Mouse (Mus musculus) megakaryocyte, embryonic 14.5 days (primary cell): ENCODE measurements around the gene Ccdc181. TPM values are rescaled to one million over a fixed set of nuclear protein-coding genes. Genes with fewer than 3 reads are reported as not detected.
A peak's percentile ranks its signal among the peaks of the same experiment; 100 is the strongest.

Source experiments
- H3K27me3 ChIP-seq: replicated peaks from 2 replicates; pipeline ENCODE3; 2012; ENCODE audit warnings: inconsistent platforms
- H3K36me3 ChIP-seq: replicated peaks from 2 replicates; pipeline ENCODE3; 2012; ENCODE audit warnings: low read length, inconsistent platforms, mixed read lengths
- H3K4me1 ChIP-seq: 2 replicates; pipeline ENCODE4 v1.6.1; 2012; ENCODE audit warnings: inconsistent platforms
- H3K4me3 ChIP-seq: replicated peaks from 2 replicates; pipeline ENCODE3; 2012; ENCODE audit warnings: moderate library complexity, mild to moderate bottlenecking, inconsistent platforms
- H3K9me3 ChIP-seq: 2 replicates; pipeline ENCODE4 v1.6.1; 2012; ENCODE audit warnings: inconsistent platforms
- FLI1 ChIP-seq: IDR thresholded peaks from 2 replicates; pipeline ENCODE4 v1.6.1; 2012; ENCODE audit warnings: low read length, inconsistent platforms, mixed read lengths
- GATA1 ChIP-seq: IDR thresholded peaks from 3 replicates; pipeline ENCODE4 v1.6.1; 2012; ENCODE audit warnings: mixed read lengths, low read length, inconsistent platforms, borderline replicate concordance
- polyA plus RNA-seq: library from polyadenylated mRNA; stranded (reverse); fragments of >175 nt; gene quantifications from 2 replicates; pipeline ENCODE4 v1.2.3, GENCODE M21; 2012; ENCODE audit warnings: low replicate concordance; ENCODE audit not compliant: insufficient read depth

The Ccdc181 gene
- polyA plus RNA-seq, 1 experiment: 3.5 TPM

GRCm38 (mm10) chr1:164307922-164308321 lies 32.5 kb downstream of the Ccdc181 start:
- no peaks in the 10 kb centered on the region for H3K9me3 ChIP-seq
- H3K27me3 ChIP-seq: no peaks in the 10 kb centered on the region
- H3K4me1 ChIP-seq: peaks cover 30% of the 10 kb centered on the region
- H3K36me3 ChIP-seq: peaks cover 43% of the 10 kb centered on the region
- TF ChIP-seq GATA1 (no peak), FLI1 (no peak)
- peak overlapping the region; percentile 96 for H3K4me3 ChIP-seq

- Histone ChIP-seq H3K4me3 (no peak overlapping the region), H3K9me3 (no peaks in the 10 kb centered on the region), H3K27me3 (no peaks in the 10 kb centered on the region), H3K4me1 (peaks cover 5% of the 10 kb centered on the region), H3K36me3 (peaks cover 31% of the 10 kb centered on the region)
- TF ChIP-seq FLI1: no peak
- no peak for TF ChIP-seq GATA1
Observed at GRCm38 (mm10) chr1:164314085-164314484, 38.7 kb downstream of the Ccdc181 start.

GRCm38 (mm10) chr1:164315266-164315665 lies 39.9 kb downstream of the Ccdc181 start:
- TF ChIP-seq FLI1 (no peak), GATA1 (no peak)
- Histone ChIP-seq H3K27me3 (no peaks in the 10 kb centered on the region), H3K36me3 (peaks cover 26% of the 10 kb centered on the region)

GRCm38 (mm10) chr1:164316697-164317096 lies 41.3 kb downstream of the Ccdc181 start:
- TF ChIP-seq FLI1 (no peak), GATA1 (no peak)
- Histone ChIP-seq H3K9me3 (no peaks in the 10 kb centered on the region), H3K4me3 (no peak overlapping the region), H3K27me3 (no peaks in the 10 kb centered on the region), H3K4me1 (peaks cover 3% of the 10 kb centered on the region; the same call in 1 of the 2 replicates), H3K36me3 (peaks cover 22% of the 10 kb centered on the region)

More at GRCm38 (mm10) chr1:164315266-164315665, 39.9 kb downstream of the Ccdc181 start:
- peaks cover 3% of the 10 kb centered on the region; the same call in 1 of the 2 replicates for H3K4me1 ChIP-seq
- H3K9me3 ChIP-seq: no peaks in the 10 kb centered on the region
- no peak overlapping the region for H3K4me3 ChIP-seq

GRCm38 (mm10) chr1:164317261-164317660 lies 41.9 kb downstream of the Ccdc181 start:
- TF ChIP-seq FLI1 (no peak), GATA1 (no peak)
- H3K9me3 ChIP-seq: no peaks in the 10 kb centered on the region
- H3K27me3 ChIP-seq: no peaks in the 10 kb centered on the region
- H3K36me3 ChIP-seq: peaks cover 20% of the 10 kb centered on the region
- H3K4me3 ChIP-seq: no peak overlapping the region
- H3K4me1 ChIP-seq: peaks cover 3% of the 10 kb centered on the region; the same call in 1 of the 2 replicates

GRCm38 (mm10) chr1:164318474-164318873 lies 43.1 kb downstream of the Ccdc181 start:
- TF ChIP-seq GATA1: no peak
- no peak for TF ChIP-seq FLI1
- no peak overlapping the region for H3K4me3 ChIP-seq
- H3K9me3 ChIP-seq: no peaks in the 10 kb centered on the region
- H3K4me1 ChIP-seq: peaks cover 3% of the 10 kb centered on the region; the same call in 1 of the 2 replicates
- H3K36me3 ChIP-seq: peaks cover 12% of the 10 kb centered on the region
- no peaks in the 10 kb centered on the region for H3K27me3 ChIP-seq

- peaks cover 3% of the 10 kb centered on the region; the same call in 1 of the 2 replicates for H3K4me1 ChIP-seq
- H3K27me3 ChIP-seq: no peaks in the 10 kb centered on the region
- no peaks in the 10 kb centered on the region for H3K9me3 ChIP-seq
- TF ChIP-seq FLI1 (no peak), GATA1 (no peak)
- H3K4me3 ChIP-seq: no peak overlapping the region
- peaks cover 6% of the 10 kb centered on the region for H3K36me3 ChIP-seq
Observed at GRCm38 (mm10) chr1:164319542-164320140, 44.3 kb downstream of the Ccdc181 start.

- Histone ChIP-seq H3K9me3 (no peaks in the 10 kb centered on the region), H3K36me3 (peaks cover 2% of the 10 kb centered on the region), H3K27me3 (no peaks in the 10 kb centered on the region), H3K4me1 (peaks cover 3% of the 10 kb centered on the region; the same call in 1 of the 2 replicates), H3K4me3 (no peak overlapping the region)
- no peak for TF ChIP-seq FLI1
- no peak for TF ChIP-seq GATA1
Observed at GRCm38 (mm10) chr1:164320731-164321130, 45.3 kb downstream of the Ccdc181 start.

GRCm38 (mm10) chr1:164321408-164321807 lies 46.0 kb downstream of the Ccdc181 start:
- no peak for TF ChIP-seq GATA1
- TF ChIP-seq FLI1: no peak

GRCm38 (mm10) chr1:164322987-164323650 lies 47.7 kb downstream of the Ccdc181 start:
- H3K9me3 ChIP-seq: no peaks in the 10 kb centered on the region
- no peak for TF ChIP-seq FLI1
- TF ChIP-seq GATA1: no peak
- no peak overlapping the region for H3K4me3 ChIP-seq
- H3K4me1 ChIP-seq: no peaks in the 10 kb centered on the region
- H3K36me3 ChIP-seq: peaks cover 2% of the 10 kb centered on the region
- H3K27me3 ChIP-seq: no peaks in the 10 kb centered on the region

More at GRCm38 (mm10) chr1:164321408-164321807, 46.0 kb downstream of the Ccdc181 start:
- Histone ChIP-seq H3K27me3 (no peaks in the 10 kb centered on the region), H3K4me1 (peaks cover 3% of the 10 kb centered on the region; the same call in 1 of the 2 replicates), H3K4me3 (no peak overlapping the region), H3K36me3 (peaks cover 2% of the 10 kb centered on the region), H3K9me3 (no peaks in the 10 kb centered on the region)

- no peak for TF ChIP-seq GATA1
- no peak for TF ChIP-seq FLI1
- H3K36me3 ChIP-seq: peaks cover 4% of the 10 kb centered on the region
Observed at GRCm38 (mm10) chr1:164324221-164324620, 48.8 kb downstream of the Ccdc181 start.

More at GRCm38 (mm10) chr1:164324221-164324620, 48.8 kb downstream of the Ccdc181 start:
- Histone ChIP-seq H3K27me3 (no peaks in the 10 kb centered on the region), H3K9me3 (no peaks in the 10 kb centered on the region), H3K4me3 (no peak overlapping the region), H3K4me1 (no peaks in the 10 kb centered on the region)
